Mouse (Mus musculus) cerebellum, adult (tissue): ENCODE data around the gene Gm13941.

Experiments
- ATAC-seq: cut with Nextera tagmentation; 2 replicates; pipeline ENCODE4 v1.9.2; 2017; ENCODE audit warnings: mild to moderate bottlenecking, moderate library complexity, mixed read lengths; ENCODE audit not compliant: insufficient number of reproducible peaks, low FRiP score, low TSS enrichment

Gm13941 gene

GRCm38 (mm10) chr2:111105882-111106281 is at the start of gene Gm13941:
Gm13941 (minus strand) TSS chr2:111105982.
- ATAC-seq = no peak

DNA sequence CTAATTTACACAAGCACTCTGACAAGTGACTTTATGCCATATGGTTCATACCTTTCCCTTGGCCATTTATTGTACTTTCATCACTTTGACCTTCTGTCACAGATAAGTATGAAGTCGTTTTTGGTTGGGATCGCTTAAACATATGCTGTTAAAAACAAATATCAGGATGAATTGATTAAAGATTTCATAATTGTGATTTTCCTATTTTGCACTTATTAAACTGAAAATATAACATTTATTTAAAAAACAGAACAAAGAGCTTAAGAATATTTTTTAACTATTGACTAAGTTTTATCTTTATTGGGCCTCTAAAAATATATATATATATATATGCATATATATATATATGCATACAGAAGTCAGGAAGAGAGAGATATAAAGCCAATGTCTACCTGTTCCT is 47.1 kb upstream of the Gm13941 start, which contains the start of gene Gm15130:
Gene Gm15130, minus strand, starts transcription at position 101 of the 400 bp plus-strand sequence.
- no peak for ATAC-seq

DNA sequence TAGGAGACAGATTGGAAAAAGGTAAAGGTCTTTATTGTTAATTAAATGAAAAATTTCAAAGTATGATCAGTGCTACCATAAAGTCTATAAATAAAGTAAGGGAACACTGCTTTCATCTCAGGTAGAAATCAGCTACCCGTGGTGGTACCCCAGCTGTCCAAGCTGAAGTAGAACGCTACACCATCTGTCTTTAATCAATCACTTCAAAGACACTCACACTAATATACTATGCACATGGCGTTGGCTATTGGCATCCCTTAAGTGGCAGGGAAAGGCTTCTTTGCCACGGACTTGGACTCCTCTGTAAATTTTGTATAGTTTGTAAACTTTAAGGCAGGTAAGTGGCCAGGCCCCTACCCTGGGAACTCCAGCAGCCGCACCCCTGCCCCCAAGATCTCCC is 30.0 kb upstream of the Gm13941 start:
- ATAC-seq = no peak

DNA sequence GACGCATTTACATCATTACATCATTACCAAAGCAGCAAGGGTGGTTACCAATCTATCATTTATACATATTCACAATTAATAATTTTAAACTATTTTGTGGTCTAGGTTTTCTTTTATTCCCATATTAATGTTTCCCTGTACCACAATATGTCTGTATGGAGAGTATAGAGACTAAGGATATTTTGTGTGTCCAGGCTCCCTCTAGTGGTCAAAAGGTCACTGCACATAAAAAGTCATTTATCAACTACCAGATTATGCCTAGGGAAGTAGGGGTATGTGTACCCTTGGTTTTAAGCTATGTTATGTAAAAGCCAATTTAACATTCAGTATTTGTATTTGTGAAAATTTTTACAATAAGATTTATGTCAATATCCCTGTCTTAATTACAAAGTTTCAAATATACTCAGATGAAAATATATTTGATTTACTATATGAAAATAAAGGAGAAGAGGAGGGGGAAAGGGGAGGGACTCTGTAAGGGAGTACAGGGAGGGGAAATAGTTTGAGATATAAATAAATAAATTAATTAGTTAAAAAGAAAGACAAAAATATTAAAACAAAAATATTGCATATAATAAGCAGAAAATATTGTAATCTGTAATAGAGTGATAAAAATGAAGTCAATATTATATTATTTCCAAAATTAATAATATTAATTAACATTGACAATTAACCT is 47.1 kb downstream of the Gm13941 start:
- peak; percentile 79 for ATAC-seq
